Comparison of ENCODE assay signal across 10 mouse cellular contexts in the genomic region with DNA sequence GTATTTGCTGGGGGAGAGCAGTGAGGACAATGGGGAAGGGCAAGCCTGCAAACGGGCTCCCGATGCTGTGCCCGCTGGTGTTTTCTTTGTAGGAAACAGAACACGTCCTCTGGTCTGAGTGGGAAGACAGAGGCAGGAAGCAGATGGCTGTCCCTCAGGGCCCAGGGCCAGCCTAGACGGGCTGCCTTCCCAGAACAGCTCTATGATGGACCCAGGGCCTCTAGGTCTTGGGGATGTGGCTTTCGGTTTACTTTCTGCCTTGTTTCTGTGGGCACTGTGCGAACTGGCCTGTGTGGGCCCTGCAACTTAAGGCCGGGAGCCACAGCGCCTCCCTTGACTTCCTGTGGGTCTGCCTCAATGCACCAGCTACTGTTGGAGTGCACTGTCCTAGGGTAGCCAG.
A peak's percentile ranks its signal among the peaks of the same experiment; 100 is the strongest.
DNase-seq lines count a peak whose midpoint lies in the region; ATAC-seq and TF ChIP-seq lines count a peak whose summit lies in the region.
"Had no signal": no experiment of that assay in that cellular context is flagged by ENCODE, and none has a peak within 500 bp of the region (broad histone marks: within the 10 kb centered on the region; RNA-seq: fewer than 3 reads in every experiment).

No protein-coding gene starts in this region.

- peak overlapping the region; percentile 34 for H3K27ac ChIP-seq in kidney, adult 2 months (ENCODE audit: insufficient read depth, low read depth, low read length)
- peak overlapping the region; percentile 15 for H3K27ac ChIP-seq in embryonic facial prominence, embryonic 10.5 days (replicated peaks)
- peak overlapping the region; percentile 57; the same call in 1 of the 2 replicates for H3K27ac ChIP-seq in kidney, embryonic 15.5 days
- H3K27ac ChIP-seq in forebrain, embryonic 16.5 days (ENCODE audit: low read length): no peak overlapping the region
- H3K27ac ChIP-seq: forebrain, embryonic 13.5 days had no signal

- H3K36me3 ChIP-seq in kidney, adult 2 months (ENCODE audit: control insufficient read depth, insufficient read depth, low read length): no peaks in the 10 kb centered on the region
- H3K36me3 ChIP-seq in embryonic facial prominence, embryonic 10.5 days (replicated peaks): no peaks in the 10 kb centered on the region
- H3K36me3 ChIP-seq in kidney, embryonic 15.5 days: no peaks in the 10 kb centered on the region
- no peaks in the 10 kb centered on the region for H3K36me3 ChIP-seq in forebrain, embryonic 16.5 days (ENCODE audit: control insufficient read depth, insufficient read depth)
- H3K36me3 ChIP-seq: G1E had no signal

- H3K9ac ChIP-seq in kidney, embryonic 15.5 days: no peak overlapping the region
- H3K9ac ChIP-seq in forebrain, embryonic 16.5 days (replicated peaks; ENCODE audit: low read depth, low read length): no peak overlapping the region
- H3K9ac ChIP-seq: forebrain, embryonic 13.5 days had no signal

- peak; percentile 60 for DNase-seq in kidney, adult 2 months
- no peak for DNase-seq in kidney, adult 18-20 months
- no peak for DNase-seq in embryonic facial prominence, embryonic 10.5 days (ENCODE audit: low spot score)
- DNase-seq in left cerebral cortex, postnatal 4 days: no peak
- no peak for DNase-seq in thymus, postnatal 14 days

- 0 out of 2 replicates have a peak, but pooled peaks have one; percentile 33 for ATAC-seq in kidney, embryonic 15.5 days (replicated peaks; ENCODE audit: low FRiP score)
- ATAC-seq in megakaryocyte-erythroid progenitor cell, adult 5-6 weeks (replicated peaks; ENCODE audit: low FRiP score, low TSS enrichment, poor library complexity, severe bottlenecking): 0 out of 2 replicates have a peak, but pooled peaks have one; percentile 22
- ATAC-seq in forebrain, embryonic 16.5 days: no peak
- ATAC-seq: forebrain, embryonic 13.5 days had no signal

- no peak for TF ChIP-seq POLR2A in kidney, adult 2 months (IDR thresholded peaks at IDR 0.05; ENCODE audit: low read depth, low read length)

- no peak for TF ChIP-seq CTCF in kidney, adult 2 months (conservative IDR thresholded peaks at IDR 0.05; ENCODE audit: insufficient read depth, insufficient read length, low read depth, low read length)

- no peak overlapping the region for H3K4me3 ChIP-seq in kidney, adult 2 months (ENCODE audit: insufficient read depth, low read depth, low read length)
- H3K4me3 ChIP-seq in embryonic facial prominence, embryonic 10.5 days: no peak overlapping the region
- no peak overlapping the region for H3K4me3 ChIP-seq in kidney, embryonic 15.5 days (replicated peaks)
- H3K4me3 ChIP-seq in forebrain, embryonic 16.5 days (replicated peaks; ENCODE audit: low read length): no peak overlapping the region
- H3K4me3 ChIP-seq: forebrain, embryonic 13.5 days had no signal

- 71% methylated on average over 9 of the region's 9 CpGs for WGBS in kidney, adult 2 months
- 73% methylated on average over 9 of the region's 9 CpGs for WGBS in embryonic facial prominence, embryonic 10.5 days
- 67% methylated on average over 9 of the region's 9 CpGs for WGBS in kidney, embryonic 15.5 days
- 55% methylated on average over 9 of the region's 9 CpGs for WGBS in forebrain, embryonic 16.5 days

- no peak overlapping the region for H3K4me2 ChIP-seq in kidney, embryonic 15.5 days
- H3K4me2 ChIP-seq in forebrain, embryonic 16.5 days (ENCODE audit: low read length): no peak overlapping the region
- H3K4me2 ChIP-seq: forebrain, embryonic 13.5 days had no signal

- H3K27me3 ChIP-seq in kidney, adult 2 months (replicated peaks; ENCODE audit: control insufficient read depth, insufficient read depth, low read length): no peaks in the 10 kb centered on the region
- peaks cover 20% of the 10 kb centered on the region for H3K27me3 ChIP-seq in embryonic facial prominence, embryonic 10.5 days (replicated peaks; ENCODE audit: low read depth, poor library complexity, severe bottlenecking)
- 0 out of 2 replicates have a peak, but pooled peaks cover 5% of the 10 kb centered on the region for H3K27me3 ChIP-seq in kidney, embryonic 15.5 days
- H3K27me3 ChIP-seq in forebrain, embryonic 16.5 days (replicated peaks; ENCODE audit: control insufficient read depth, insufficient read depth, low read length): no peaks in the 10 kb centered on the region

- H3K9me3 ChIP-seq in embryonic facial prominence, embryonic 10.5 days: no peaks in the 10 kb centered on the region
- H3K9me3 ChIP-seq in kidney, embryonic 15.5 days (replicated peaks): no peaks in the 10 kb centered on the region
- H3K9me3 ChIP-seq in forebrain, embryonic 16.5 days (ENCODE audit: control insufficient read depth, low read length): no peaks in the 10 kb centered on the region
- H3K9me3 ChIP-seq: forebrain, embryonic 13.5 days; G1E had no signal

- intact Hi-C loops in left cerebral cortex, postnatal 4 days (cut with DNase I): no loop called here

- no peaks in the 10 kb centered on the region for H3K4me1 ChIP-seq in kidney, adult 2 months (ENCODE audit: control insufficient read depth, insufficient read depth, low read length)
- H3K4me1 ChIP-seq in embryonic facial prominence, embryonic 10.5 days: peaks cover 7% of the 10 kb centered on the region
- H3K4me1 ChIP-seq in kidney, embryonic 15.5 days: peaks cover 13% of the 10 kb centered on the region
- peaks cover 6% of the 10 kb centered on the region for H3K4me1 ChIP-seq in forebrain, embryonic 16.5 days (replicated peaks; ENCODE audit: control insufficient read depth, insufficient read depth, low read length)
